Mouse (Mus musculus): ENCODE results near the gene Tmem255a. TPM values are rescaled to one million over a fixed set of nuclear protein-coding genes. Genes with fewer than 3 reads are reported as not detected.

Tmem255a gene
- polyA plus RNA-seq, 1 experiment from 2014 or later, result 44.9 TPM

GRCm38 (mm10) chrX:38222757-38223156 lies 29.5 kb downstream of the Tmem255a start:
- no peaks in the 10 kb centered on the region for H3K27me3 ChIP-seq (replicated peaks; ENCODE audit: control insufficient read depth, insufficient read depth, low read length)
- H3K4me2 ChIP-seq (ENCODE audit: low read depth, low read length), result no peak overlapping the region
- no peaks in the 10 kb centered on the region for H3K36me3 ChIP-seq (ENCODE audit: control insufficient read depth, insufficient read depth, low read length)
- H3K9ac ChIP-seq (ENCODE audit: low read depth, low read length), result no peak overlapping the region
- peak; percentile 71; the same call in 1 of the 2 replicates for ATAC-seq (ENCODE audit: low read depth)
- H3K4me1 ChIP-seq (ENCODE audit: control insufficient read depth, insufficient read depth, low read length), result no peaks in the 10 kb centered on the region
- peak; percentile 30 for DNase-seq (ENCODE audit: low spot score)
- no peaks in the 10 kb centered on the region for H3K9me3 ChIP-seq (ENCODE audit: control insufficient read depth, low read length)
- H3K4me3 ChIP-seq (ENCODE audit: low read depth, low read length), result no peak overlapping the region
- no peak overlapping the region for H3K27ac ChIP-seq (replicated peaks; ENCODE audit: low read depth, low read length)
- WGBS, result 48% methylated on average over 2 of the region's 2 CpGs

DNA sequence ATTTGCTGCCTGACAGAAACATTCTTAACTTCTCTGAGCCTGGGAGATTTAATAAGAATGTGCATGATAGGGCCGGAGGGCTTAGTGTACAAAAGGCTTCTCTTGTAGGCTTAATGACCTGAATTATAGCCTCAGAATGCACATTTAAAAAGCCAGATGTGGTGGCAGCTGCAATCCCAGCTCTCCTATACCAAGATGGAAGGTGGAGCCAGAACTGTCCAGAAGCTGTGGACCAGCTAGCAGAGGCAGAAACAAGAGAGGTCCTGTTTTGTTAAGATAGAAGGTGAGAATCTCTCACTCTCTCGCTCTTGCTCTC lies 34.6 kb downstream of the Tmem255a start:
- no peak overlapping the region for H3K27ac ChIP-seq (replicated peaks; ENCODE audit: low read depth, low read length)
- H3K9ac ChIP-seq (ENCODE audit: low read depth, low read length), result no peak overlapping the region
- H3K36me3 ChIP-seq (ENCODE audit: control insufficient read depth, insufficient read depth, low read length), result no peaks in the 10 kb centered on the region
- no peaks in the 10 kb centered on the region for H3K4me1 ChIP-seq (ENCODE audit: control insufficient read depth, insufficient read depth, low read length)
- no peaks in the 10 kb centered on the region for H3K27me3 ChIP-seq (replicated peaks; ENCODE audit: control insufficient read depth, insufficient read depth, low read length)
- no peak overlapping the region for H3K4me2 ChIP-seq (ENCODE audit: low read depth, low read length)
- H3K9me3 ChIP-seq (ENCODE audit: control insufficient read depth, low read length), result no peaks in the 10 kb centered on the region
- H3K4me3 ChIP-seq (ENCODE audit: low read depth, low read length), result no peak overlapping the region
- ATAC-seq (ENCODE audit: low read depth) (no peak), DNase-seq (ENCODE audit: low spot score) (no peak)
- WGBS, result 81% methylated on average over 2 of the region's 2 CpGs

GRCm38 (mm10) chrX:38216986-38217675 lies 35.1 kb downstream of the Tmem255a start:
- no peak for DNase-seq (ENCODE audit: low spot score)
- WGBS, result 76% methylated on average over 8 of the region's 9 CpGs

DNA sequence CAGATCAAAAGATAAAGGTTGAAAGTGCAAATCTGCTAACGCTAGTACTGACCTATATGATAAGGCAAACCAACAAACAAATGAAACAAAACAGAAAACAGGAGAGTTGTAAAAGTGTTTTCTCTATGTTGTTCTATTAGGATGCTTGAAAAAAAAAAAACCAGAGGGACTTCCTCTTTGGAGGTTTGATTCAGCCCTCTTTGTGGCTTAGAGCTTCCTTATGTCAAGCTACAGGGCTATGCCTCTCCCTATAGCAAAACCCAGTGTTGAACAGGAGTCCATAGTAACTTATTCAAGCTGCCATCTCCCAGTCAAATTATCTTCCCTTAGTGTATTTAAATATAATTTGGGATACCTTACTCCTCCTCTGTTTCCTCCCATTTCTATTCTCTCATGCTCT lies 44.8 kb downstream of the Tmem255a start:
- Histone ChIP-seq H3K4me1 (ENCODE audit: control insufficient read depth, insufficient read depth, low read length) (no peaks in the 10 kb centered on the region), H3K27me3 (replicated peaks; ENCODE audit: control insufficient read depth, insufficient read depth, low read length) (no peaks in the 10 kb centered on the region), H3K36me3 (ENCODE audit: control insufficient read depth, insufficient read depth, low read length) (no peaks in the 10 kb centered on the region), H3K4me3 (ENCODE audit: low read depth, low read length) (no peak overlapping the region), H3K9ac (ENCODE audit: low read depth, low read length) (no peak overlapping the region), H3K9me3 (ENCODE audit: control insufficient read depth, low read length) (no peaks in the 10 kb centered on the region), H3K27ac (replicated peaks; ENCODE audit: low read depth, low read length) (no peak overlapping the region), H3K4me2 (ENCODE audit: low read depth, low read length) (no peak overlapping the region)
- 55% methylated on average over 1 of the region's 1 CpGs for WGBS
- DNase-seq (ENCODE audit: low spot score) (no peak), ATAC-seq (ENCODE audit: low read depth) (no peak)

More at GRCm38 (mm10) chrX:38216986-38217675, 35.1 kb downstream of the Tmem255a start:
- no peak for ATAC-seq (ENCODE audit: low read depth)
- H3K9ac ChIP-seq (ENCODE audit: low read depth, low read length), result no peak overlapping the region
- H3K27ac ChIP-seq (replicated peaks; ENCODE audit: low read depth, low read length), result no peak overlapping the region
- H3K9me3 ChIP-seq (ENCODE audit: control insufficient read depth, low read length), result no peaks in the 10 kb centered on the region
- no peak overlapping the region for H3K4me2 ChIP-seq (ENCODE audit: low read depth, low read length)
- no peaks in the 10 kb centered on the region for H3K36me3 ChIP-seq (ENCODE audit: control insufficient read depth, insufficient read depth, low read length)
- H3K4me1 ChIP-seq (ENCODE audit: control insufficient read depth, insufficient read depth, low read length), result no peaks in the 10 kb centered on the region
- H3K4me3 ChIP-seq (ENCODE audit: low read depth, low read length), result no peak overlapping the region
- H3K27me3 ChIP-seq (replicated peaks; ENCODE audit: control insufficient read depth, insufficient read depth, low read length), result no peaks in the 10 kb centered on the region

GRCm38 (mm10) chrX:38201816-38202215 lies 50.4 kb downstream of the Tmem255a start:
- Histone ChIP-seq H3K9me3 (ENCODE audit: control insufficient read depth, low read length) (no peaks in the 10 kb centered on the region), H3K4me3 (ENCODE audit: low read depth, low read length) (no peak overlapping the region), H3K9ac (ENCODE audit: low read depth, low read length) (no peak overlapping the region), H3K27ac (replicated peaks; ENCODE audit: low read depth, low read length) (no peak overlapping the region), H3K4me2 (ENCODE audit: low read depth, low read length) (no peak overlapping the region), H3K36me3 (ENCODE audit: control insufficient read depth, insufficient read depth, low read length) (no peaks in the 10 kb centered on the region), H3K27me3 (replicated peaks; ENCODE audit: control insufficient read depth, insufficient read depth, low read length) (no peaks in the 10 kb centered on the region), H3K4me1 (ENCODE audit: control insufficient read depth, insufficient read depth, low read length) (no peaks in the 10 kb centered on the region)
- ATAC-seq (ENCODE audit: low read depth), result no peak
- 87% methylated on average over 2 of the region's 2 CpGs for WGBS
- DNase-seq (ENCODE audit: low spot score), result peak; percentile 38

- Histone ChIP-seq H3K9ac (ENCODE audit: low read depth, low read length) (peak overlapping the region; percentile 74), H3K36me3 (ENCODE audit: control insufficient read depth, insufficient read depth, low read length) (peaks cover 13% of the 10 kb centered on the region), H3K27ac (replicated peaks; ENCODE audit: low read depth, low read length) (no peak overlapping the region), H3K4me2 (ENCODE audit: low read depth, low read length) (peak overlapping the region; percentile 62), H3K4me3 (ENCODE audit: low read depth, low read length) (peak overlapping the region; percentile 60), H3K4me1 (ENCODE audit: control insufficient read depth, insufficient read depth, low read length) (peaks cover 4% of the 10 kb centered on the region; the same call in 1 of the 2 replicates), H3K27me3 (replicated peaks; ENCODE audit: control insufficient read depth, insufficient read depth, low read length) (no peaks in the 10 kb centered on the region), H3K9me3 (ENCODE audit: control insufficient read depth, low read length) (no peaks in the 10 kb centered on the region)
- no peak for ATAC-seq (ENCODE audit: low read depth)
- no peak for DNase-seq (ENCODE audit: low spot score)
- WGBS, result 31% methylated on average over 3 of the region's 3 CpGs
These were observed 61.8 kb downstream of the Tmem255a start for GRCm38 (mm10) chrX:38190458-38190764.

DNA sequence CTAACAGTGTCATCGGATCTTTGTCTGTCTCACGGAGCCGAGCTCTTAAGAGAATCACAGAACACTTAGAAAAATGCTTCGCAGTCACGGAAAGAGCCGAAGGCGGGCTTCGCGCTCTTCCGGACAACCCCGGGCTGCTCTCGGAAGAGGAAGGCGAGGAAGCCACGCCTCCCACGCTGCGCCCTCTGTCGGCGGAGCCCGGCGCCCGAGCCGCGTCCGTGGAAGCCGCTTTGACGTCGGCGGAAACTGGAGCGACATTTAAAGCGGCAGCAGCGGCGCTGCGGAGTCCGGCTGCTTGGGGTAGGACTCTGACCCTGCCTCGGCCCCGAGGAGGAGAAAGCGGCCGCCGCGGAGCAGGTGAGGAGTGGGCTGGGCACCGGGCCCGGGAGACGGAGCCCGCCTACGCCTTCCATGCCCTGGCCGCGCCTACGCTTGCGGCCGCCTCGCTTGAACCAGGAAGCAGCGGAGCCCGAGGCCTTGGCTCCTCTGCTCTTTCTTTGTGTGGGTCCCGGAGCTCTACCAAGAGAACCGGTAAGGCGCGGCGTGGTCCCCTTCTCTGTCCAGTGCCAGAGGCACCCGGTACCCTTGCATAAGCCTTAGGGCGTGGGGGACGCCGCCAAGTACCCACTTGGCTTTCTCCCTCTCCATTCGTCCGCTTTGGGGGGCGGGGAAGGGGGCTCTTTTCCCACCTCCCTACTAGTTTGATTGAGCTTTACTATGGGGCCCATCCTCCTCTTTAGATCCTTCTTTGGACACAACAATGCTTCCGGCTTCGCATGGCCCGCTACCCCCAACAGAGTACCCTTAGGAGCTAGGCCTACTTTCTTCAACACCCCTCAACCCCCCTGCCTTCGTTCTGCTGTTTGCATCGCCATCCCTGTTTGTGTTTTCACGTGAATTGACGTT lies 62.4 kb downstream of the Tmem255a start, which contains the start of gene Zbtb33:
Gene Zbtb33, plus strand, starts transcription at position 242 of the 906 bp plus-strand sequence.
- DNase-seq (ENCODE audit: low spot score), result peak; percentile 89
- Histone ChIP-seq H3K36me3 (ENCODE audit: control insufficient read depth, insufficient read depth, low read length) (peaks cover 13% of the 10 kb centered on the region), H3K4me2 (ENCODE audit: low read depth, low read length) (peak within 1 kb of the TSS; percentile 62), H3K27ac (replicated peaks; ENCODE audit: low read depth, low read length) (peak within 1 kb of the TSS; percentile 85), H3K9me3 (ENCODE audit: control insufficient read depth, low read length) (no peaks in the 10 kb centered on the region), H3K4me3 (ENCODE audit: low read depth, low read length) (peak within 1 kb of the TSS; percentile 60), H3K9ac (ENCODE audit: low read depth, low read length) (peak within 1 kb of the TSS; percentile 74), H3K27me3 (replicated peaks; ENCODE audit: control insufficient read depth, insufficient read depth, low read length) (no peaks in the 10 kb centered on the region), H3K4me1 (ENCODE audit: control insufficient read depth, insufficient read depth, low read length) (peaks cover 4% of the 10 kb centered on the region; the same call in 1 of the 2 replicates)
- WGBS, result 21% methylated on average over 36 of the region's 72 CpGs
- ATAC-seq (ENCODE audit: low read depth), result peak; percentile 98

DNA sequence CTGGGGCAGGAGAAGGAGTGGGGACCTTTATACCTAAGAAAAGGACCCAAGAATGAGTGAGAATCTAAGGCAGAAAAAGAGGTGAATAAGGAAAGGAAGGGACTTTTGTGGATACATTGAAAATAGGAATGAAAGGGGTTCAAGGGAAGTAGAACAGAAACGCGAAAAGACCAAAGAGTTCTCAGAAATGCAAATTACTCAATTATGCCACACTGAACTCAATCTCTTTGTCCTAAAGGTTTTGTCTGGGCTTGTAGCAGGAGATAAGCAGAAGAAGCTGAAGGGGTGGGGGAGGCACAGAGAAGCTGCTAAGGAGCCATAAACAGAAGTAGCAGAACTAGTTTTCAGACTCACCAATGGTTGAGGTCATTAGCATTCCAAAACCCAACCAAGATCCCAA lies 66.7 kb downstream of the Tmem255a start:
- no peak for DNase-seq (ENCODE audit: low spot score)
- Histone ChIP-seq H3K9ac (ENCODE audit: low read depth, low read length) (no peak overlapping the region), H3K4me1 (ENCODE audit: control insufficient read depth, insufficient read depth, low read length) (no peaks in the 10 kb centered on the region), H3K9me3 (ENCODE audit: control insufficient read depth, low read length) (no peaks in the 10 kb centered on the region), H3K4me2 (ENCODE audit: low read depth, low read length) (no peak overlapping the region), H3K4me3 (ENCODE audit: low read depth, low read length) (no peak overlapping the region), H3K36me3 (ENCODE audit: control insufficient read depth, insufficient read depth, low read length) (no peaks in the 10 kb centered on the region), H3K27me3 (replicated peaks; ENCODE audit: control insufficient read depth, insufficient read depth, low read length) (no peaks in the 10 kb centered on the region), H3K27ac (replicated peaks; ENCODE audit: low read depth, low read length) (no peak overlapping the region)
- no peak for ATAC-seq (ENCODE audit: low read depth)
- WGBS, result 51% methylated on average over 2 of the region's 2 CpGs
